Mouse (Mus musculus) C2C12 (cell line): ENCODE measurements around the gene Klhl32. TPM values are rescaled to one million over a fixed set of nuclear protein-coding genes. Genes with fewer than 3 reads are reported as not detected.

ENCODE experiments used
- H3K27me3 ChIP-seq: one replicate; pipeline ENCODE4 v1.6.1; 2011; ENCODE audit not compliant: control insufficient read depth, insufficient read depth, insufficient read length
- H3K36me3 ChIP-seq: one replicate; pipeline ENCODE4 v1.6.1; 2011; ENCODE audit not compliant: control insufficient read depth, insufficient read depth
- H3K4me3 ChIP-seq: one replicate; pipeline ENCODE4 v1.5.1; 2011; ENCODE audit warnings: mild to moderate bottlenecking, control low read depth; ENCODE audit not compliant: poor library complexity, insufficient read depth, severe bottlenecking
- H3K79me2 ChIP-seq: one replicate; pipeline ENCODE4 v1.6.1; 2011; ENCODE audit not compliant: control insufficient read depth, insufficient read depth
- H3K79me3 ChIP-seq: one replicate; pipeline ENCODE4 v1.6.1; 2011; ENCODE audit warnings: low read depth, control low read depth
- H3ac ChIP-seq: one replicate; pipeline ENCODE3; 2011; ENCODE audit warnings: low read depth; ENCODE audit not compliant: control insufficient read depth, insufficient read length
- CEBPB ChIP-seq: IDR thresholded peaks from one replicate; pipeline ENCODE4 v1.6.1; 2011; ENCODE audit warnings: low read depth, mild to moderate bottlenecking, control low read depth, moderate library complexity
- CTCF ChIP-seq: IDR thresholded peaks from one replicate; pipeline ENCODE4 v1.5.1; 2011; ENCODE audit not compliant: control insufficient read depth, insufficient read depth, insufficient read length
- FOSL1 ChIP-seq: IDR thresholded peaks from one replicate; pipeline ENCODE4 v1.8.0; 2011; ENCODE audit warnings: mild to moderate bottlenecking, low read length; ENCODE audit not compliant: poor library complexity, insufficient read depth, severe bottlenecking
- MAX ChIP-seq: IDR thresholded peaks from one replicate; pipeline ENCODE4 v1.6.1; 2011; ENCODE audit warnings: mild to moderate bottlenecking, control low read depth
- MYOD1 ChIP-seq: IDR thresholded peaks from one replicate; pipeline ENCODE4 v1.6.1; 2011; ENCODE audit warnings: low read depth; ENCODE audit not compliant: control insufficient read depth, insufficient read length
- MYOG ChIP-seq: IDR thresholded peaks from one replicate; pipeline ENCODE4 v1.6.1; 2011; ENCODE audit not compliant: control insufficient read depth, insufficient read length; ENCODE audit errors: extremely low read depth
- USF1 ChIP-seq: IDR thresholded peaks from one replicate; pipeline ENCODE4 v1.6.1; 2011; ENCODE audit warnings: low read depth, mild to moderate bottlenecking, control low read depth, moderate library complexity
- polyA plus RNA-seq: library from polyadenylated mRNA; unstranded; fragments of >200 nt; fragmentation: generic; extraction: Trizol; gene quantifications from one replicate; pipeline ENCODE4 v1.2.1, GENCODE M21; 2012; ENCODE audit warnings: missing spikeins

The Klhl32 gene
- polyA plus RNA-seq, 1 experiment: 0.06 TPM

- H3K79me2 ChIP-seq: no peaks in the 10 kb centered on the region
- H3ac ChIP-seq: no peak overlapping the region
- peaks cover 69% of the 10 kb centered on the region for H3K36me3 ChIP-seq
- H3K79me3 ChIP-seq: no peaks in the 10 kb centered on the region
- no peak overlapping the region for H3K4me3 ChIP-seq
- TF ChIP-seq FOSL1: no peak
- no peaks in the 10 kb centered on the region for H3K27me3 ChIP-seq
Observed at GRCm38 (mm10) chr4:24598637-24599036, 252.3 kb downstream of the Klhl32 start.

DNA sequence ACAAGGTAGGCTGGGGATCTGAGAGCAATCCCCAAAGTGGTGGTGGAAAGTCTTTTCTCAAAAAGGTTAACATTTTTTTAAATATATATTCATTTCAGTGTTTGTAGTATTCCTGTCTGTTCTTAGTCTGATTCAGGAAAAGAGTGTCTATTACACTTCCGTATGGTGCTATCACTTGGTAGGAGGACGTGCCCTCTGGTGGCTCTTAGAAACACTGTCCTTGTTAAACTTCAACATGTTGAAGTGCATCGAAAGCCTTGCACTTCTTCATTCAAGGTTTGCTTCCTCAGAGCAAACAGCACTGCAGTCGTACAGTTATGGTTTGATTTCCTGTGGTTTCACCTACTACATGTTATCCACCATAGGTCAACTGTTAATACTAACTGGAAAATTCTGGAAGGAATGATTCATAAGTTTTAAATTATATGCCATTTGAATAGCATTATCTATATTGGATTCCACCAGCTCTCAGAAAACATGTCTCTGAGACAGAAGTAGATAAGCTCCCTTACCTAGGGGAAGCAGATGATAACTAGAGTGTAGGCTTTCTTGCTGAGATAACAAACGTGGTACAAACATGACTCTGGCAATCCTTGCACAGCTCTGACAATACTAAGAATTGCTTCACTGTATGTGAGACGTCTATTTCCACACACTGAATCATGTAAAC, 253.8 kb downstream of the Klhl32 start:
- H3K4me3 ChIP-seq: no peak overlapping the region
- H3K36me3 ChIP-seq: peaks cover 61% of the 10 kb centered on the region
- H3ac ChIP-seq: no peak overlapping the region
- no peak for TF ChIP-seq USF1
- no peak for TF ChIP-seq FOSL1
- TF ChIP-seq MYOG: no peak
- no peak for TF ChIP-seq CTCF
- no peak for TF ChIP-seq MYOD1
- TF ChIP-seq MAX: no peak
- no peak for TF ChIP-seq CEBPB
- H3K27me3 ChIP-seq: no peaks in the 10 kb centered on the region
- H3K79me3 ChIP-seq: no peaks in the 10 kb centered on the region
- H3K79me2 ChIP-seq: no peaks in the 10 kb centered on the region

DNA sequence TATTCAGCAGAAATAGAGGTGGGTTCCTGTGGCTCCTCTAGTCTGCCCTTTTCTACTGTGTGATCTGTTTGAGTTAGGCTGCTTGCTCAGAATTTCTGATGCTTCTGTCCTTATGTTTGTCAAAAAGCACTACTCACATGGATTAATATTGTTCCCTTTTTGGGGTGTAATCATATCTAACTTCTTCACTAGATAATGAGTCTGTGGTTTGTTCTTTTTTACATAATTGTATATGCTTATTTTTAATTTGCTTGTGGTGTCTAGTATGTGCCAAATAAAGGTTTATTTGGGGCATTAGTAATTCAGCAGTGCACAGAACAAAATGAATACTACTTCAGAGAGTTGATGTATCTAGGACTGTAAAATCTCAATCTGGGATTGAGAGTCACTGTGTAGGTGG, 256.1 kb downstream of the Klhl32 start:
- H3K79me2 ChIP-seq: no peaks in the 10 kb centered on the region
- H3K36me3 ChIP-seq: peaks cover 48% of the 10 kb centered on the region

GRCm38 (mm10) chr4:24583997-24584396, 266.9 kb downstream of the Klhl32 start:
- H3K27me3 ChIP-seq: no peaks in the 10 kb centered on the region
- H3K79me2 ChIP-seq: no peaks in the 10 kb centered on the region
- no peaks in the 10 kb centered on the region for H3K79me3 ChIP-seq
- no peak overlapping the region for H3ac ChIP-seq
- H3K36me3 ChIP-seq: peaks cover 75% of the 10 kb centered on the region
- H3K4me3 ChIP-seq: no peak overlapping the region
- TF ChIP-seq CTCF (no peak), USF1 (no peak)

More for the DNA sequence above, 256.1 kb downstream of the Klhl32 start:
- Histone ChIP-seq H3ac (no peak overlapping the region), H3K4me3 (no peak overlapping the region), H3K79me3 (no peaks in the 10 kb centered on the region), H3K27me3 (no peaks in the 10 kb centered on the region)
- no peak for TF ChIP-seq MYOG
- TF ChIP-seq CEBPB: no peak
- TF ChIP-seq MAX: no peak
- no peak for TF ChIP-seq USF1
- no peak for TF ChIP-seq FOSL1
- TF ChIP-seq CTCF: no peak
- TF ChIP-seq MYOD1: no peak

- Histone ChIP-seq H3K27me3 (no peaks in the 10 kb centered on the region), H3K4me3 (no peak overlapping the region), H3K79me3 (no peaks in the 10 kb centered on the region), H3K36me3 (peaks cover 67% of the 10 kb centered on the region), H3ac (no peak overlapping the region), H3K79me2 (no peaks in the 10 kb centered on the region)
- TF ChIP-seq CTCF (no peak), FOSL1 (no peak), MAX (no peak), MYOG (no peak), USF1 (no peak), MYOD1 (no peak), CEBPB (no peak)
Observed at GRCm38 (mm10) chr4:24582295-24582694, 268.6 kb downstream of the Klhl32 start.

- H3K79me2 ChIP-seq: no peaks in the 10 kb centered on the region
- no peak for TF ChIP-seq MAX
- TF ChIP-seq MYOD1: no peak
- TF ChIP-seq CTCF: no peak
- no peak for TF ChIP-seq FOSL1
- TF ChIP-seq MYOG: no peak
- no peak for TF ChIP-seq USF1
- no peak for TF ChIP-seq CEBPB
- H3ac ChIP-seq: no peak overlapping the region
- H3K4me3 ChIP-seq: no peak overlapping the region
- no peaks in the 10 kb centered on the region for H3K27me3 ChIP-seq
- no peaks in the 10 kb centered on the region for H3K79me3 ChIP-seq
- peaks cover 57% of the 10 kb centered on the region for H3K36me3 ChIP-seq
Observed at GRCm38 (mm10) chr4:24577594-24577993, 273.3 kb downstream of the Klhl32 start.

DNA sequence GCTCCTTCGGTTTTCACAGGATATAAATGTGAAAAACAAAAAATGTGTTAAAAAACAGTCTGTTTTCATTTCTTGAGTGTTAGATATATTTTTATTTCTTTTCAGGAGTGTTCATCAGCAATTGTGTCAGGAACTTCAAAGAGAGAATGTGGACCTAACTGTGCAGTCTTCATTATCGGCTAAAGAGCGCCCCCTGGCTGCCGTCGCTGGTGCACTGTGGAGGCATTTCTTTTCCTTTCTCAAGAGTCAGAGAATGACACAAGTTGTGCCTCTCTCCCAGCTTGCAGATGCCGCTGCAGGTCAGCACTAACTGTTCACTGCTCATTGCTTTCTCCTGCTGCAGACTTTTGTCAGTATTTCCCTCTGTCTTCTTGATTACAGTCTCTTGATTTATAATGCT, 276.6 kb downstream of the Klhl32 start:
- Histone ChIP-seq H3ac (no peak overlapping the region), H3K36me3 (peaks cover 30% of the 10 kb centered on the region), H3K4me3 (no peak overlapping the region), H3K79me2 (peaks cover 13% of the 10 kb centered on the region), H3K27me3 (no peaks in the 10 kb centered on the region), H3K79me3 (no peaks in the 10 kb centered on the region)
- TF ChIP-seq MYOD1 (no peak), CTCF (peak; percentile 78)
